In the genomic region with DNA sequence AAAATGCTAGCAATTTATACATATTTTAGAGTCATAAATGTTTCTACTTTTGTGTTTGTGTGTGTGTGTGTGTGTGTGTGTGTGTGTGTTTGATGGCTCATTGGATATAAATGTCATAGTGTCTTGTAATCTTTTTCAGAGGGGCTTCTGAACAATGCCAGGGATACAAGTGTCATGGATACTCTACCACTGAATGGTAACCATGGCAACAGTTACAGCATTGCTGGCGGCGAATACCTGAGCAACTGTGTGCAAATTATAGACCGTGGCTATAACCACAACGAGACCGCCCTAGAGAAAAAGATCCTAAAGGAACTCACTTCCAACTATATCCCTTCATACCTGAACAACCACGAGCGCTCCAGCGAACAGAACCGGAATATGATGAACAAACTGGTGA, we compare ENCODE assay signal across 25 mouse cellular contexts.
DNase-seq lines count a peak whose midpoint lies in the region; ATAC-seq and TF ChIP-seq lines count a peak whose summit lies in the region.
"Had no signal": no experiment of that assay in that cellular context is flagged by ENCODE, and none has a peak within 500 bp of the region (broad histone marks: within the 10 kb centered on the region; RNA-seq: fewer than 3 reads in every experiment).

No protein-coding gene starts in this region.

- no peak overlapping the region for H3K9ac ChIP-seq in forebrain, embryonic 13.5 days
- no peak overlapping the region for H3K9ac ChIP-seq in forebrain, embryonic 11.5 days (ENCODE audit: low read length)
- no peak overlapping the region for H3K9ac ChIP-seq in hindbrain, postnatal 0 days (replicated peaks; ENCODE audit: low read length)
- no peak overlapping the region for H3K9ac ChIP-seq in hindbrain, embryonic 14.5 days
- H3K9ac ChIP-seq in neural tube, embryonic 15.5 days (replicated peaks), result no peak overlapping the region
- H3K9ac ChIP-seq: forebrain, embryonic 15.5 days; limb, embryonic 15.5 days; liver, embryonic 14.5 days; lung, embryonic 14.5 days; neural tube, embryonic 13.5 days; stomach, embryonic 15.5 days had no signal

- DNase-seq in forebrain, embryonic 11.5 days (ENCODE audit: low spot score), result no peak
- DNase-seq in hindbrain, postnatal 0 days (ENCODE audit: low spot score), result peak; percentile 20
- DNase-seq in hindbrain, embryonic 14.5 days (ENCODE audit: low spot score), result no peak
- DNase-seq in testis, postnatal 14 days (ENCODE audit: low spot score), result no peak
- DNase-seq: adrenal gland, adult 8-10 months; cerebellum, adult 18-20 months; gastrocnemius, postnatal 14 days; heart, adult 11 months; kidney, postnatal 4 days; lung, embryonic 14.5 days; right cerebral cortex, adult 18-20 months; thymus, postnatal 4 days had no signal

- no peak overlapping the region for H3K4me2 ChIP-seq in forebrain, embryonic 13.5 days
- no peak overlapping the region for H3K4me2 ChIP-seq in forebrain, embryonic 11.5 days (ENCODE audit: low read depth, low read length, severe bottlenecking)
- H3K4me2 ChIP-seq in hindbrain, postnatal 0 days (ENCODE audit: low read depth, low read length), result no peak overlapping the region
- no peak overlapping the region for H3K4me2 ChIP-seq in hindbrain, embryonic 14.5 days (replicated peaks)
- H3K4me2 ChIP-seq in neural tube, embryonic 15.5 days, result no peak overlapping the region
- H3K4me2 ChIP-seq: forebrain, embryonic 15.5 days; heart, embryonic 11.5 days; limb, embryonic 15.5 days; lung, embryonic 14.5 days; neural tube, embryonic 13.5 days; stomach, embryonic 15.5 days had no signal

- H3K9me3 ChIP-seq in forebrain, embryonic 13.5 days (replicated peaks), result no peaks in the 10 kb centered on the region
- no peaks in the 10 kb centered on the region for H3K9me3 ChIP-seq in forebrain, embryonic 11.5 days (ENCODE audit: control insufficient read depth, low read length)
- no peaks in the 10 kb centered on the region for H3K9me3 ChIP-seq in hindbrain, postnatal 0 days (ENCODE audit: low read length)
- peaks cover 5% of the 10 kb centered on the region; the same call in 1 of the 2 replicates for H3K9me3 ChIP-seq in hindbrain, embryonic 14.5 days (ENCODE audit: control insufficient read depth, low read length)
- H3K9me3 ChIP-seq in neural tube, embryonic 15.5 days (replicated peaks), result no peaks in the 10 kb centered on the region
- H3K9me3 ChIP-seq: forebrain, embryonic 15.5 days; limb, embryonic 15.5 days; neural tube, embryonic 13.5 days; stomach, embryonic 15.5 days had no signal

- no peaks in the 10 kb centered on the region for H3K27me3 ChIP-seq in forebrain, embryonic 13.5 days
- H3K27me3 ChIP-seq in forebrain, embryonic 11.5 days (ENCODE audit: control insufficient read depth, insufficient read depth, low read length), result no peaks in the 10 kb centered on the region
- H3K27me3 ChIP-seq in hindbrain, postnatal 0 days (ENCODE audit: insufficient read depth, low read length), result no peaks in the 10 kb centered on the region
- no peaks in the 10 kb centered on the region for H3K27me3 ChIP-seq in hindbrain, embryonic 14.5 days (ENCODE audit: control insufficient read depth, insufficient read depth, low read length)
- no peaks in the 10 kb centered on the region for H3K27me3 ChIP-seq in testis, adult 2 months (ENCODE audit: control insufficient read depth, insufficient read depth, low read length)
- no peaks in the 10 kb centered on the region for H3K27me3 ChIP-seq in neural tube, embryonic 15.5 days (replicated peaks)
- H3K27me3 ChIP-seq: forebrain, embryonic 15.5 days; limb, embryonic 15.5 days; neural tube, embryonic 13.5 days; stomach, embryonic 15.5 days had no signal

- H3K27ac ChIP-seq in forebrain, embryonic 13.5 days, result no peak overlapping the region
- no peak overlapping the region for H3K27ac ChIP-seq in forebrain, embryonic 11.5 days (ENCODE audit: low read depth, low read length)
- no peak overlapping the region for H3K27ac ChIP-seq in hindbrain, postnatal 0 days
- H3K27ac ChIP-seq in hindbrain, embryonic 14.5 days, result no peak overlapping the region
- H3K27ac ChIP-seq in testis, adult 2 months (ENCODE audit: control insufficient read depth, insufficient read depth, low read depth, low read length), result no peak overlapping the region; the same call in 1 of the 2 replicates
- no peak overlapping the region for H3K27ac ChIP-seq in neural tube, embryonic 15.5 days (replicated peaks)
- H3K27ac ChIP-seq: forebrain, embryonic 15.5 days; limb, embryonic 15.5 days; liver, embryonic 14.5 days; neural tube, embryonic 13.5 days; stomach, embryonic 15.5 days had no signal

- TF ChIP-seq POLR2A in testis, adult 2 months (IDR thresholded peaks at IDR 0.05; ENCODE audit: control insufficient read depth, low read depth, low read length), result no peak

- no peak overlapping the region for H3K4me3 ChIP-seq in forebrain, embryonic 13.5 days
- no peak overlapping the region for H3K4me3 ChIP-seq in forebrain, embryonic 11.5 days (ENCODE audit: low read depth, low read length)
- H3K4me3 ChIP-seq in hindbrain, postnatal 0 days (ENCODE audit: low read length), result no peak overlapping the region
- H3K4me3 ChIP-seq in hindbrain, embryonic 14.5 days (replicated peaks; ENCODE audit: low read length), result no peak overlapping the region
- H3K4me3 ChIP-seq in testis, adult 2 months (ENCODE audit: control insufficient read depth, low read depth, low read length), result peak overlapping the region; percentile 92
- no peak overlapping the region for H3K4me3 ChIP-seq in neural tube, embryonic 15.5 days (replicated peaks)
- H3K4me3 ChIP-seq: forebrain, embryonic 15.5 days; limb, embryonic 15.5 days; neural tube, embryonic 13.5 days; stomach, embryonic 15.5 days had no signal

- 0 out of 2 replicates have a peak, but pooled peaks have one; percentile 24 for ATAC-seq in forebrain, embryonic 13.5 days
- ATAC-seq in forebrain, embryonic 11.5 days (replicated peaks; ENCODE audit: low FRiP score), result no peak
- ATAC-seq in hindbrain, postnatal 0 days, result no peak
- ATAC-seq in hindbrain, embryonic 14.5 days (ENCODE audit: low FRiP score), result no peak
- 0 out of 2 replicates have a peak, but pooled peaks have one; percentile 21 for ATAC-seq in neural tube, embryonic 15.5 days (ENCODE audit: low FRiP score)
- no peak for ATAC-seq in monocyte, adult 5-6 weeks (replicated peaks; ENCODE audit: insufficient number of reproducible peaks, low FRiP score, low TSS enrichment, poor library complexity, severe bottlenecking)
- ATAC-seq: activated CD4-positive, CD25-positive, alpha-beta regulatory T cell, adult 4 months; forebrain, embryonic 15.5 days; intestine, postnatal 0 days had no signal

- TF ChIP-seq CTCF in hindbrain, postnatal 0 days (IDR thresholded peaks at IDR 0.05; ENCODE audit: low read depth), result no peak
- TF ChIP-seq CTCF in testis, adult 2 months (IDR thresholded peaks at IDR 0.05; ENCODE audit: control insufficient read depth, insufficient read depth, insufficient replicate concordance, low read depth, low read length), result no peak

- 91% methylated on average over 9 of the region's 9 CpGs for WGBS in forebrain, embryonic 13.5 days
- 92% methylated on average over 9 of the region's 9 CpGs for WGBS in forebrain, embryonic 11.5 days
- 83% methylated on average over 9 of the region's 9 CpGs for WGBS in hindbrain, postnatal 0 days
- 81% methylated on average over 9 of the region's 9 CpGs for WGBS in hindbrain, embryonic 14.5 days
- WGBS in neural tube, embryonic 15.5 days, result 90% methylated on average over 9 of the region's 9 CpGs

- H3K4me1 ChIP-seq in forebrain, embryonic 13.5 days, result no peaks in the 10 kb centered on the region
- H3K4me1 ChIP-seq in forebrain, embryonic 11.5 days (replicated peaks; ENCODE audit: control insufficient read depth, insufficient read depth, low read length), result no peaks in the 10 kb centered on the region
- no peaks in the 10 kb centered on the region for H3K4me1 ChIP-seq in hindbrain, postnatal 0 days (ENCODE audit: insufficient read depth, low read length)
- no peaks in the 10 kb centered on the region for H3K4me1 ChIP-seq in hindbrain, embryonic 14.5 days (replicated peaks; ENCODE audit: control insufficient read depth, insufficient read depth, low read length)
- H3K4me1 ChIP-seq in testis, adult 2 months (ENCODE audit: control insufficient read depth, insufficient read depth, low read length), result no peaks in the 10 kb centered on the region
- H3K4me1 ChIP-seq in neural tube, embryonic 15.5 days, result no peaks in the 10 kb centered on the region
- H3K4me1 ChIP-seq: forebrain, embryonic 15.5 days; limb, embryonic 15.5 days; neural tube, embryonic 13.5 days; stomach, embryonic 15.5 days had no signal

- H3K36me3 ChIP-seq in forebrain, embryonic 13.5 days (ENCODE audit: poor library complexity, severe bottlenecking), result peaks cover 6% of the 10 kb centered on the region
- H3K36me3 ChIP-seq in forebrain, embryonic 11.5 days (ENCODE audit: control insufficient read depth, insufficient read depth, low read length), result no peaks in the 10 kb centered on the region
- peaks cover 10% of the 10 kb centered on the region; the same call in 1 of the 2 replicates for H3K36me3 ChIP-seq in hindbrain, postnatal 0 days (ENCODE audit: insufficient read depth, low read length)
- H3K36me3 ChIP-seq in hindbrain, embryonic 14.5 days (replicated peaks; ENCODE audit: control insufficient read depth, insufficient read depth), result peaks cover 9% of the 10 kb centered on the region
- H3K36me3 ChIP-seq in testis, adult 2 months (ENCODE audit: control insufficient read depth, insufficient read depth, low read length), result no peaks in the 10 kb centered on the region
- H3K36me3 ChIP-seq in neural tube, embryonic 15.5 days, result peaks cover 11% of the 10 kb centered on the region
- H3K36me3 ChIP-seq: G1E; stomach, embryonic 15.5 days had no signal

Comparison
In these comparisons a context has a peak if more than half of its experiments do, and no peak if none do; other contexts are left out.
1. ATAC-seq: peak in forebrain, embryonic 13.5 days (single experiment) and neural tube, embryonic 15.5 days (single experiment); none in forebrain, embryonic 11.5 days (single experiment), hindbrain, postnatal 0 days (single experiment), hindbrain, embryonic 14.5 days (single experiment) and monocyte, adult 5-6 weeks (single experiment).